Comparison of ENCODE assay signal across 8 mouse cellular contexts in the genomic region with DNA sequence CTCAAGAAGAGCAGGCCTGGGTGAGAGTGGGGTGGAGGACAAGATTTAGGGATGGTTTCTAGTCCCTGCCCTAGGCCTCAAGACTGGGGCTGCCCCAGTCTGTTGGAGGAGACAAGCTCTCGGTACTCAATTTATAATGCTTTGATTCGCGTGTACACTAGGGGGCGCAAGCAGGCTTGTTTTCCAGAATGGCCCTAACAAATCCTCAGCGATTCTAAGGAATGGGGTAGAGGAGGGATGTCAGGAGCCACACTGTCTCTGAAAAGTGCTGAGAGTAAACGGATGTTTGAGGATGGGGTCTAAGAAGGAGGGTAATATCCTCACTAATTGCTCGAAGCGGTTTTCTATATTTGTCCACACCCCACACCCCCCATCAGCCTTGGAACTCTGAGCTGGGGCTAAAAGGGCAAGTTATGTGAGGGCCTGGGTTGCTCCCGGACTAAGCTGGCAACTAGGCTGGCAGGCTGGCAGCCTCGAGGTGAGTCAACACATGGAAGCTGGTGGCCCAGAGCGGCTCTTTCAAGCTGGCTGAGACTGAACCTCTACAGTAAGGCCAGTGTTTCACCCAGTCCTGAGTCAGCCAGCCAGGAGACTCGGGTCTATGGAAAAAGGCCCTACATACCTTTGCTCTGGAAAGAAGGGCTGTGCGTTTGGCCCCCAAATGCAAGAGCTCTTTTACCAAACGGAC.
A peak's percentile ranks its signal among the peaks of the same experiment; 100 is the strongest.
DNase-seq lines count a peak whose midpoint lies in the region; ATAC-seq lines count a peak whose summit lies in the region.

No protein-coding gene starts in this region.

- no peak overlapping the region for H3K27ac ChIP-seq in hindbrain, embryonic 11.5 days (ENCODE audit: low read depth, low read length)
- H3K27ac ChIP-seq in lung, embryonic 16.5 days (ENCODE audit: low read length) = peak overlapping the region; percentile 41

- no peaks in the 10 kb centered on the region for H3K36me3 ChIP-seq in hindbrain, embryonic 11.5 days (ENCODE audit: control insufficient read depth, insufficient read depth, low read length)
- no peaks in the 10 kb centered on the region for H3K36me3 ChIP-seq in lung, embryonic 16.5 days (ENCODE audit: control insufficient read depth, insufficient read depth, low read length)

- H3K9ac ChIP-seq in hindbrain, embryonic 11.5 days (ENCODE audit: low read depth, low read length) = no peak overlapping the region
- H3K9ac ChIP-seq in lung, embryonic 16.5 days (ENCODE audit: low read length) = no peak overlapping the region

- no peaks in the 10 kb centered on the region for H3K27me3 ChIP-seq in hindbrain, embryonic 11.5 days (ENCODE audit: control insufficient read depth, insufficient read depth, low read length)
- no peaks in the 10 kb centered on the region for H3K27me3 ChIP-seq in lung, embryonic 16.5 days (ENCODE audit: control insufficient read depth, insufficient read depth, low read depth, low read length)

- peak; percentile 97 for ATAC-seq in frontal cortex, adult (ENCODE audit: low TSS enrichment)
- peak; percentile 76 for ATAC-seq in hindbrain, embryonic 11.5 days (ENCODE audit: low FRiP score)
- peak; percentile 80 for ATAC-seq in lung, embryonic 16.5 days (ENCODE audit: low read depth)

- H3K4me3 ChIP-seq in hindbrain, embryonic 11.5 days (ENCODE audit: low read depth, low read length) = no peak overlapping the region
- H3K4me3 ChIP-seq in lung, embryonic 16.5 days (ENCODE audit: low read length) = no peak overlapping the region

- no peaks in the 10 kb centered on the region for H3K4me1 ChIP-seq in hindbrain, embryonic 11.5 days (replicated peaks; ENCODE audit: control insufficient read depth, insufficient read depth, low read length)
- H3K4me1 ChIP-seq in lung, embryonic 16.5 days (replicated peaks; ENCODE audit: control insufficient read depth, insufficient read depth, low read length) = 0 out of 2 replicates have a peak, but pooled peaks cover 3% of the 10 kb centered on the region

- no peak overlapping the region for H3K4me2 ChIP-seq in hindbrain, embryonic 11.5 days (replicated peaks; ENCODE audit: low read depth, low read length)
- no peak overlapping the region for H3K4me2 ChIP-seq in lung, embryonic 16.5 days (ENCODE audit: low read depth, low read length)

- no peaks in the 10 kb centered on the region for H3K9me3 ChIP-seq in hindbrain, embryonic 11.5 days (ENCODE audit: control insufficient read depth, low read length)
- no peaks in the 10 kb centered on the region for H3K9me3 ChIP-seq in lung, embryonic 16.5 days (ENCODE audit: control insufficient read depth, low read length)

- DNase-seq in MEL-GATA-1-ER (ENCODE audit: extremely low read depth, low read depth) = peak; percentile 63
- DNase-seq in cerebellum, adult 8-10 months = peak; percentile 92
- DNase-seq in hindbrain, embryonic 11.5 days (ENCODE audit: low spot score) = peak; percentile 93
- peak; percentile 80 for DNase-seq in layer of hippocampus, adult 9-11 months
- peak; percentile 68 for DNase-seq in retina, adult 2 months (ENCODE audit: low read depth, low spot score)
- peak; percentile 73 for DNase-seq in thymus, postnatal 25 days

- 40% methylated on average over 14 of the region's 14 CpGs for WGBS in hindbrain, embryonic 11.5 days
- whole genome bisulfite sequencing in lung, embryonic 16.5 days = 25% methylated on average over 14 of the region's 14 CpGs
